Mouse (Mus musculus): ENCODE measurements around the gene Shroom3.

Gene Shroom3

DNA sequence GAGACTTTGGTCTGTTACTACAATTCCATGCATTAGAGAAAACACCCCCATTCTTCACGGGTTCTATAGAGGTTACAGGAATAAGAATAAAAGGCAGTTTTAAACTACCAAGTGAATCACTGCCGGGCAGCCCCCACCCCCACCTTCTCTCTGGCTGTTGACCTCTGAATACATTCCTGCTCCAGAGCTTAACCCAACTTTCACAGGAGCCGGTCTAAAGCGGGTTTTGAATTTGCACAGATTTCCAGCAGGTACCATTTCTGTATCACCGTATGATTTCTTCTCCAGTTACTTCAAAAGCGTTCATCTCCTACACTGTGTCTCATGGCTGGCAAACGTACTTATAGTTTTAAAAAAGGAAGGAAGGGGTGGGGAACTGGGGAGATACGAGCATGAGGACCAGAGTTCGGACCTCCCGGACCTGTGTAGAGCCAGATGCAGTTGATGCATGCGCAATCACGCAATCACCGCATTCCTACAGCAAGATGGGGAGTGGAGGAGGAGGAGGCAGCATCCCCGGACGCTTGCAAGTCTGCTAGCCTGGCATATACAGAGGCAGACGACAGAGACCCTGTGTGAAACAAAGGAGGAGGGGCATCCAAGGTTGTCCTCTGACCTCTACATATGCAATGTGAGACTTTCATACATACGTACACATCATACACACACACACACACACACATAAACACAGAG lies 15.7 kb downstream of the Shroom3 start:
- no peak for DNase-seq

DNA sequence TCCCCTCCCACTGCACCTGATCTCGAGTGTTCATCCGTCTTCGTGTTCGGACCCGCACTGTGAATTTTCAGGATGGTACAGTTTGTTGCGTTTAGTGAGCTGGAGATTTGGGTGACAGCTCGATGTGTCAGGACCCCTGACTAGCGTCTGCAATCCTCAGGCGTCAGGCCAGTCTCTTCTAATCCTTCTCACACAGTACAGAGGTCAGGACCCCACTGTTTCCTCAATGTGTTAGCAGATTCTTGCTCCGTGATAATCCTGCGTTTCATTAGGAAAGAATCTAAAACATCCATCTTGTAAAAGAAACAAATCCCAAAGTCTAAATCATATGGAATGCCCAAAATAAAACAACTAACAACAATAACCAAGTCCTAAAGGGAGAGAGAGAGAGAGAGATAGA lies 18.5 kb downstream of the Shroom3 start:
- no peak for DNase-seq

DNA sequence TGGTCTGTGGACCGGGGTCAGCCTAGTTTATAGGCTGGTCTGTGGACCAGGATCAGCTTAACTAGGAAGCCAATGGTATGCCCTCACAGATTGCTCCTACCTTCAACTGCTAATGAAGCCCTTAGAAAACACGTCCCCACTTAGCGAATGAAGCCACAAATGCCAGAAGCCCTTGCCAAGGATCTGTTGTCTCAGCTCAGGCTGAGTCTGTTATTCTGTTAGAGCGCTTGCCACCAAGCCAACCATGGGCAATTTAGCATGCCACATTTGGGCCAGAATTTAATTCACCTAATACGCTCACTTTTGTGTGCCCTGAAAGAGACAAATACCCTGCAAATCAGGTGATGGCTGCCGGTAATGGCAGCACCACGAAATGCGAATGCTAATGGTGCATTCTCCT lies 20.4 kb downstream of the Shroom3 start:
- DNase-seq = no peak

DNA sequence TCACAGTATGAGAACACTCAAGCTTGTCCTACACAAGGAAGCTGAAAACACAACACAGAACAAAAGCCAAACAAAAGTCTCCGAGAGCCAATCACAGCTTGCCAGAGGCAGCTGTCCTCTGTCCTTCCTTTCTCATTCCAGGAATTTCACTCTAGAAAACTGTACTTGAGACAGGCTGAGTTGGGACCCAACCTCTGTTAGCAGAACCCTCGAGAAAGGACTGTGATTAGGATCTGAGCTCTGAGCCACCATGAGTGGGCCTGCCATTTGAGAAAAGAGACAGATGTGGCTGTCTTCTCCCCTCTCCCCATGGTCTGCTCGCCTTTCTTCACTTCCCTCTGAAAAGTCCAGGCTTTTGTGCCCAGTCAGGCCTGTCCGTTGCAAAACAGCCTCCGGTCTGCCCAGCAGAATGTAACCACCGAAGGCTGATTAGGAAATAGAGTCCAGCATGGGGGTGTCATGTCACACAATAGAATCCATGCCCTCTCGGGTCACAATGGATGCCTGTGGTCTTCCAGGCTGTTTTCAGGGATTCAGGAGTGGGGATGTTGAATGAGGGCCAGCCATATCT lies 24.8 kb downstream of the Shroom3 start:
- DNase-seq = no peak

DNA sequence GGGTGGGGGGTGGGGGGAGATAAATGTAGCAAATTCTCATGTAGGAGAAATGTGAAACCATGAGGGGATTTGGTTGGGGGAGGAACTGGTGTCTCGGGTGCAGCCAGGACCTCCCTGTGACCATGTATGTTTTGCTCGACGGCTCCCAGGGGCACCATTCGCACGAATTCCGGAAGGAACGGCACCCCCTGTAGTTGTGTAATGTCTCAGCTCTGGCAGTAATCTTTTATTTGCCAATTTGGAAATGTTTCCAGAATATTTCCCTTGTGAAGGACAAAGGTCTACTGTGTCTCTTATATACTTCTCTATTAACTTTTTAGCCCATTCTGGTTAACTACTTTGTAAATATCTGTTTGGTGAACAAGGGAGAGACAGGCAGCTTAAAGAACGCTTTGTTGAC lies 27.5 kb downstream of the Shroom3 start:
- no peak for DNase-seq

DNA sequence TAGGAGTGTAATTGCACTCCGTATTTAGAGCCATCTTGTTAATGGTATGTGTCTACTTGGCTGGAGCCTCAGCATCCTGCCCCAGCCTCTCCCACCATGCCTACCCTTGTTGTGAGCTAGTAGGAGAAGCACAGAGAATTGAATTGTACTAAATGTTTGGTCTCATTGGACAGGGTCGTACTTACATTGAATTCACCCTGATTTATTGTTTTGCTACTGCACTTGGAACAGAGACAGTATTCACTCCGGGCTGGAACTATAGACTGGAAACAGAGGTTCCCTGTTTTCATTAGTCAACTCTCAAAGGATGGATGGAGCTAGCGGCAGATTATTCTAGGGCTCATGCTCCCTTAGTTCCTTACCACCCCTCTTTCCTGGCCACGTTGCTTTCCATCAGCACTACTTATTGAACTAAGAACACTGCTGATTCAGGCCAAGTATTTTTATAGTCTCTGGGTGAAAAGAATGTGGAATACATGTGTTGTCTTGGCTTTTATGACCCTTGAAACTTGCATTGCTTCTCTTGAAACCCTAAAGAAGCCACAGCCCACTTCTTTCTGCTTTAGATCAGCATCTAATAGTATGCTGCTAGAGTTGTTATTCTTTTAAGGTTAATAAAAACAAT lies 28.5 kb downstream of the Shroom3 start:
- no peak for DNase-seq

DNA sequence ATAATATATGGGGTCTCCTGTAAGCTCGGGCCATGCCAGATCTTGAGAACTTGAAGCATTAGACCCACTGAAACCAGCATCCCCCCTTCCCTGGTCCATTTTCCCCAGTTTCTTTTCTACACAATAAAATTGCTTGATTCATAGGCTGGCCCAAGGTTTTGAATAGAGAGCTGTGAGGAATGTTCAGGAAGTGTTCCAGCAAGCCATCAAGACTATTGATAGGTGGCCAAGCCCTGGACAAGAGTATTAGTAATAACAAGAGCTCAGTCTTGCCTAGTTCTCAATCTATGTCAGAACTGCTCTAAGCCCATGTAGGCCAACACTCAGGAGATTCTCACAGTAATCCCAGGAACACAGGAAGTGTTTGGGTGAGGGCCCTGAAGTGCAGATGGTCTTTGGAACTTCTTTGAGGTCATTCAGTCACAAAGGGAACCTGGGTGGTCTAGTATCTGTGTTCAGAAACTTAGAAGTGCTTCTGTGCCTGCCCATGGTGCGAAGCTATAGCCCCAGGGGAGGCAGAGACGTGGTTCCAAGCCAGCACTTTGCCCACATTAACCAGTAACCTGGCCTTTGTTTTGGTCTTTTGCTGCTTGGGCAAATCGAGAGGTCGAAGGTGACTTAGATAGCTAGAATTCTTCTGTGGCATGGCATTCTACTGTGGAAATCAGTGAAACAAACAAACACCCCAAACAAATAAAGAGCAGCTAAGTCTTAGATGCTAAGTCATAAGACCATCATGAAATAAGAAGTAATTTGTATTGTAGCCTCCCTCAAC lies 29.6 kb downstream of the Shroom3 start:
- peak in 1 of 2 experiments; percentile 41 for DNase-seq

DNA sequence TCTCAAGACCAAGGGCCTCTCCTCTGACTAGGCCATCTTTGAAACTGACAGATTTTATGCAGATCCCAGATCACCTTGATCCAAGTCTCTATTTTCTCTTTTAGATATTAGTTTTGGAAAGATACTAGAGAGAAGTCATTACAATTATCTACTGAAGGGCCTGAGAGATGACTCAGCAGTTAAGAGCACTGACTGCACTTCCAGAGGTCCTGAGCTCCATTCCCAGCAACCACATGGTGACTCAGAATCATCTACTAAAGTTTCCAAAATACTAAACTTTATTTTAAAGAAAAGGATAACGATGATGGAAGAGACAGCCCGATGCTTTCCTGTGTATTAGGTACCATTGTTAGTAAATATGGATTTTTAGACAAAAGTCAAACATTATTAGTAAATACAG lies 31.7 kb downstream of the Shroom3 start:
- DNase-seq = no peak

DNA sequence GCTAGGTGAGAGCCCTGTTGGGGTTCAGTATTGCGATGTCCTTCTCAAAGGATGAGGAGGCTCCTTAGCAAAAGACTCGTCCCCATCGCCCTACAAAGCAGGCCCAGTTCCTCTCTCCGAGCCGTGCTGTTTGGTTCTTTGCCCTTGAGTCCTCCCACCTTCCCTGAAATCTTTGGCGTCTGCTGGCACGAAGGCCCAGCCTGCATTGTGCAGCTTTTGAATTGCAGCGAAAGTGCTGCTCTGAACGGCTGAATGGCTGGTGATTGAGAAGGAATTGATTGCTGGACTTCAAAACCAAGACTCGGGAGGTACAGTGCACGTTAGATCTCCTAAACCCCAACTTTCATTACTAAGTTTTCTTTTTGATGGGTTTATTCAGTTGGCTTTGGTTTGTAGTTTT lies 32.1 kb downstream of the Shroom3 start:
- DNase-seq = no peak

DNA sequence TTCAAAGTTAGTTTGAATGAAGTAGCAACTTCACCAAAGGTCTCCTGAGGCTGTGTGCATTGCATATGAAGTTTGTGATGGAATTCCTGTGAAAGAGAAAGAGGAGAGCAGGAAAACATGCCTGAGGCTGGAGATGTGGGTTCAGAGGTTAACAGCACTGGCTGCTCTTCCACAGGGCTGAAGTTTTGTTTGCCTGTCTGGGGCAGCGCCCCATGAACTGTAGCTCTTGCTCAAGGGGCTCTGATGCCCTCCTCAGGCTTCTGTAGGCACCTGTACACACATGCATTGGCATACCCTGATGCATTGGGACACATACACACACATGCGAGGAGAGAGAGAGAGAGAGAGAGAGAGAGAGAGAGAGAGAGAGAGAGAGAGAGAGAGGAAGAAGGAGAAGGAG lies 32.7 kb downstream of the Shroom3 start:
- DNase-seq = no peak

DNA sequence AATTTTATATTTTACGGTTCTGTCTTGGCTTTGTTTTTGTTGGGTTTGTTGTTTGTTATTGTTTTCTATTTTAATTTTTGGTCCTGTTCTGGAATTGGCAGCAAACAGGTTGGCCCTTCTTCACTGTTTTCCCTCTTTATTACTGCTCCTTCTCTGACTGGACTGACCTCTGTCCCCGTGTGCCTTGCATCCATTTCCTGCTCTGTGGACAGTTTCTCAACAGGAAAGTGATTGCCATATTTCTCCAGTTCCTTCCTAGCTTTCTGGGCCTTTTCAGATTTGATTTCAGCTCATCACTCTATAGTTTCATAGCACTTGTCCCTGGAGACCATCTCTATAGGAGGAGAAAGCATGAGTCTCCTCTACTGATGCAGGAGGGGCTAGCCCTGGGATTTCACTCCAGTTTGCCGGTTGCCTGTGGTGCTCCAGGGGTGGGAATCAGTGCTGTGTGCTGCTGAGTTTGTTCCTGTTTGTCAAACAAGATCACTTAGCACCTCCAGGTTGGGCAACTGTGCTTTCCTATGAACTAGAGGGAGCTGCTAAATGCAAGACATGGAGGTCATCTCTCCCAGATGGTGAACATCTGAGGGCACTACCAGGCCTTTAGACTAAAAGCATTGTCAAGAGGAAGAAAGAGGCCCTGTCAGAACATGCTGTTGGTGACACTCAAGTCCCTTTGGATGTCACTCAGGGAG lies 34.6 kb downstream of the Shroom3 start:
- no peak for DNase-seq

DNA sequence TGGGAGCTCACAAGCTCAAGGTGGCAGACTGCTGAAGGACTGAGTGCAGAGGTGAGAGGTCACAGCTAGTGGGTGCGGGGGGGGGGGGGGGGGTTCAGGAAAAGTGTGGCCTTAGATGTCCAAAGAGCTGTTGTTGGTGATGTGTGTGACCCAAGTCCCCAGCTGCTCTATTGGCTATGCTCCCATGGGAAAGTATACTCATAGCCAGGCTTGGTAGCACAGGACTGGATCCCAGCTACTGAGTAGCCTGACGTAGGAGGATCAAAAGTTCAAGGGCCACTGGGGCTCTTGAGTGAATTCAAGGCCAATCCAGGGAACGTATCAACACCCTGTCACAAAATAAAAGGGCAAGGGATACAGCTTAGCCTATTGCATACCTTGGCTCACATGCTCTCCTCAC lies 35.6 kb downstream of the Shroom3 start:
- no peak for DNase-seq

DNA sequence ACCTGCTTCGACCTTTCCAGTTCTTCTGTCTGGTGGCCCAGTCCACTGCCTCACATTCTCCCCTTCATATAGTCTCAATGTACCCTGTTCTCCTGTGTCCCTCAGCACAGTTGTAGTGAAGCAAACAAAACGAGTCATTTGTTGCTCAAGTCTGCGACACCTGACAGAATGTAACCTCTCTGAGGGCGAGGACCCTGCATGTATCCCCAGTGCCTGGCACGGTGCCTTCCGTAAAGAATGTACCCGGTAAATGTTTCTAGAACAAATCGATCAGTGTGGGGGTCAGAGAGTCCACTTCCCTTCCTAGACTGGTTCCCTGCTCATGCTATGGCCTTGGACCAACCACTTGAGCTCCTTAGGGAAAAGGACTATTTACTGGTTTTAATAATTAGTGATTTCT lies 38.4 kb downstream of the Shroom3 start:
- no peak for DNase-seq

DNA sequence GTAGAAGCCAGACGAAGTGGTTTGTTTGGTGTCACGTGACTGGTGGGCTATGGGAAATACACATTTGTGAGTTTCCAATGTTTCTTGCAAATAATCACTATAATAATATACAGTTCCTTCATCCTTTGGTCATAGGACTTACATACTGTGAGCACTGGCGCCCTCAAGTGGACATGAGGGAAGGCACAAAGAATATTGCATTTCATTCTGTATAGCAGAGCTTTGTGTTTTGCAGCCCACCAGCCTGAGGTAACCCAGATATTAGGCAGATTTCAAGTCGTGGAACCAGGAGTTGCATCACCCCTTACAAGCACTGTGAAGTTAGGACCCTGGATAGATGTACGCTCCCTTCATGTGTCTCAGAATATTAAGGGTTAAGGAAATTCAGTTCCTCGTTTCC lies 42.7 kb downstream of the Shroom3 start:
- peak; percentile 62 to 87 for DNase-seq

DNA sequence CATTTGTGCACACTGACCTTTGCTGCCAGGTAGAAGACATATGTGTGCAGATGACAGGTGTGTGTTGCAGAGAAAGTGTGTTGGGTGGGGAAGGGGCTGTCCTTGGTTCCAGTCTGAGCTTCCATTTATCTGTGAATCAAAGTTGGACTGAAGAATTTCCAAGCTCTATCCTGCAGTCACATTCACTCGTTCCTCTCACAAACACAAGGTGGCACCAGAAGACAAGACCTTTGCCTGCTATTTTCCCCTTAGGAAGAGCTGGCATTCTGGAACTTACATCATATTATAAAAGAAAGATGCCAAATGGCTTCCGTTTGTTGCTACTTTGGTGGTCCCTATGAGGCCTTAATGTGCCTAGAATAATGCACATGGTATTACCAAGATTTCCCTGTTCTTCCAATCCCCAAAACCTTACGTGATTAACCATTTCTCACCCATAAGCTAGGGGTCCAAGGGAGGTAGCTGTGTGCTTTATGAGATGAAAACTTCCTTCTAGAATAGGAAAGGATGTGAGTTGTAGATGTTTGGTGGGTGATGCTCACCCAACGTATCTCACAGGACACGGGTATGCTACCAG lies 45.1 kb downstream of the Shroom3 start:
- DNase-seq = peak; percentile 62 to 69

DNA sequence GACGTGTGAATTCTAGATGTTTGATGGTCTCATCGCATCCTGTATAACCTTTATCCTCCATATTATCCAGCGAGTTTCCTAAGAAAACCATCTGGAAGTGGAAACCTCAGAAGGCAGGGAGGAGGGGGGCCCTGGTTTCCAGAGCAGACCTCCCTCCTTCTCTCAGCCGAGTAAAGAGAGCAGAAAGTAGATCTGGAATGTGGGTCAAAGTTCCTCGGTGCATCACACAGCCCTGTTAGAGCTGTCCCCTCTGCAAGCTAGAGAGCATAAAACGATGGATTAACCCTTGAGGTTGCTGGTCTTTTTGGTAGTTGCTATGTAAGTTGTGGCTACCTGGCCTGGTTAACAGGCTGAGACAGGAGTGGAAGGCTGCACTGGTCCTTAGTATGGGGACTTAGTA lies 46.0 kb downstream of the Shroom3 start:
- DNase-seq = no peak

DNA sequence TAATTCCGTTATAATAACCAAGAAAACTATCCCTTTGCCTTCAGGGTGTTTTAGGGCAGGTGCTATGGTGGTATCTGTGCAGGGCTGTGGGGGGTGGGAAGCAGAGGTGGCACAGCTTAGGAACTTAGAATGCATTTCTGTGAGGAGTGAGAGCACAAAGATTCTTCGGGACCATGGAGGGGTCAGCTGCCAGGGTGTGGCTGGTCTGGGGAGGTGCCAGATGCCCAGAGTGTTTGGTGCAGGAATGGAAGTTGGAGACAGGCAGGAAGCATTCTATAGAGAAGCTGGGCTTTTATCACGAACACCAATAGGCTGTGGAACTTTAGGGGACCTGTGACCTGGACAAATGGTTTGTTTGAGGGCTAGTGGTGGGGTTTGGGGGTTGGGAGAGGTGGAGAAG lies 58.6 kb downstream of the Shroom3 start:
- DNase-seq = no peak

DNA sequence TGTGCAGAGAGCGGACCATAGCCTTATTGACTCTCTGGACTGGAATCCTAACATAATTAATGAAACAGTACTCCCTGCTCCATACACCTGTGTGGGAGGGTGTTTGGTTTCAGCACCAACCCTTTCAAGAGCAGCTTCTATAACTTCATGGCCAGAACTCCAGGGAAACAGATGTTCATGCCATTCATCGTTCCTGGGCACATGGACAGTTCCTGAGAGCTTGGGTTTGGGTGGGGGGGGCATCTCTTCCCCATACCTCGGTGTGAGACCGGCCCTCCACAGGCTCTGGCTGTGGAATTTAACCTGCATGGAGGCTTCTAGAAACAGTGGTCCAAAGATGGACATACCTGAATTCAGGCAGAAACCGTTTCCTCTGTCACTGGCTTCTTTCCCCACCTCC lies 59.5 kb downstream of the Shroom3 start:
- no peak for DNase-seq

DNA sequence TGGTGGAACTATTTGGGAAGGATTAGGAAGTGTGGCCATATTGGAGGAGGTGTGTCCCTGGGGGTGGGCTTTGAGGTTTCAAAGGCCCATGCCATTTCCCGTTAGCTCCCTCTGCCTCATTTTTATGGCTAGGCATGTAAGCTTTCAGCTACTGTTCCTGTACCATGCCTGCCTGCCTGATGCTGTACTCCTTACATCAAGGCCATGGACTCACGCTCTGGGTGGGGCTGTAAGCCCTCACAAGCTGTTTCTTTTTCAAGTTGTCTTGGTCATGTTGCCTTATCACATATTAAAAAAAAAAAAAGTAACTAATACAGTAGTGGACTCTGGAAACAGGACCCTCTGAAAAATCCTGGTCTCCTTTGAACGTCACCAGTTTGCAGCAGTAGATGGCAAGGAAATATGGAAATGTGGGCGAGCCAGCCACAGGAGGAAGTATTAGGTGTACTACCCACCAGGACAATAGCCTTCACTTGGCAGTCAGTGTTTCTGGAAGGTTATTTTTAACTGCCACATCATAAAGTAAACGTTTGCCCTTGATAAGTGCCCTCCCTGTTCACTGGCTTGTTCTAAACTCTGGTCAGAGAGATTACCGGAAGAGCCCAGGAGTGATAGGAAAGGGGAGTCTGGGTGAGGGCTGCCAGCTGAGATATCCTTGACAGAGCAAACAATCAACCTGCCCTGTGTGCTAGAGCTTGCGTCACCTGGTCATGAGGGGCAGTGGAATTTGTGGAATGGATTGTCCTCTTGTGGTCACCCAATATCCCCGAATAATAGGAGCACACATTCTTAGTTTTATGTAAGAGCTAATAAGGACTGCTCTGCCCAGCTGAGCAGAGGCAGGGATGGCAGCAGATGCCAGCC lies 62.4 kb downstream of the Shroom3 start:
- DNase-seq = no peak

DNA sequence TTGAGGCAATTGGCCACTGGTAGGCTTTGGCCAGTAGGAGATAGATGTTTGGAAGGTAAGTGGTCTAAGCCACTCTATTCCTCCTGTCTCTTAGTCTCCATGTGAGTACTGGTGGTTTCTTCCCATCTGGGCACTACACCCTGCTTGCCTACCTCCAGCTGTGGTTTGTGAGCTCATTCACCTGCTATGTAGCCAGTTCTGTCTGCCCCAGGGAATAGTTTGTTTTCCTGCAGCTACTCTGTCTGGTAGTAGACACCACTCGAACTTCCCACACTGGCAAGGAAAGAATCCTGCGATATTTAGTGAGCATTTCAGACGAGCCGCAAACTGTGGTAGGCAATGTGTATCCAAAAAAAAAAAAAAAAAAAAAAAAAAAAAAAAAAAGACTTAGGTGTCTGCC lies 68.3 kb downstream of the Shroom3 start:
- no peak for DNase-seq

DNA sequence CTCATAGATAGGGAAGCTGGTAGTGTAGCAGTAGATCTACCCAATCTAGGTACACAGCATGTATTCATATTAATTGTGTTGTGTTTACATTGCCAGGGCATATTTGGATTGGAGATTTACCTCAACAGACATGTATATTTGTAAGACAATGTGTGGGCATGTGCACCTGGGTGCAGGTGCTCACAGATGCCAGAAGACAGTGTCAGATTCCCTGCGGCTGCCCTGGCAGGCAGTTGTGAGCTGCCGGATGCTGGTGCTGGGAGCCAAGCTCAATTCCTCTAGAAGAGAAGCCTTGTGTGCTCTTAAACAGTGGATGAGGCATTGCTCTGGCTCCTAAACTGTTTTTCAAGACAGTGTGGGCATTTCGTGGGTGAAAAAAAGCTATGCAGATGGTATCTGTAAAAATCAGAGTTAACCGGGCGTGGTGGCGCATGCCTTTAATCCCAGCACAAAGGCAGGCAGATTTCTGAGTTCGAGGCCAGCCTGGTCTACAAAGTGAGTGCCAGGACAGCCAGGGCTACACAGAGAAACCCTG lies 72.1 kb downstream of the Shroom3 start:
- DNase-seq = no peak
